Mouse (Mus musculus): ENCODE data around the gene Nolc1. TPM values are rescaled to one million over a fixed set of nuclear protein-coding genes. Genes with fewer than 3 reads are reported as not detected.

Gene Nolc1
- polyA plus RNA-seq, 1 experiment from 2014 or later, result 133 TPM

GRCm38 (mm10) chr19:46091641-46092040 is 16.0 kb downstream of the Nolc1 start:
- no peaks in the 10 kb centered on the region for H3K4me1 ChIP-seq (replicated peaks; ENCODE audit: control insufficient read depth, insufficient read depth, low read length)
- no peaks in the 10 kb centered on the region for H3K9me3 ChIP-seq (ENCODE audit: control insufficient read depth, low read length)
- DNase-seq (ENCODE audit: low spot score), result no peak
- no peak overlapping the region for H3K9ac ChIP-seq (ENCODE audit: low read length)
- 95% methylated on average over 4 of the region's 4 CpGs for WGBS
- H3K4me2 ChIP-seq (ENCODE audit: low read depth, low read length, severe bottlenecking), result no peak overlapping the region
- no peaks in the 10 kb centered on the region for H3K36me3 ChIP-seq (ENCODE audit: control insufficient read depth, insufficient read depth, low read length)
- H3K27me3 ChIP-seq (ENCODE audit: control insufficient read depth, insufficient read depth, low read length), result no peaks in the 10 kb centered on the region
- H3K4me3 ChIP-seq (ENCODE audit: low read depth, low read length), result no peak overlapping the region
- no peak for ATAC-seq (replicated peaks; ENCODE audit: low FRiP score)
- no peak overlapping the region for H3K27ac ChIP-seq (ENCODE audit: low read depth, low read length)

- Histone ChIP-seq H3K4me3 (ENCODE audit: low read depth, low read length) (no peak overlapping the region), H3K4me1 (replicated peaks; ENCODE audit: control insufficient read depth, insufficient read depth, low read length) (no peaks in the 10 kb centered on the region), H3K36me3 (ENCODE audit: control insufficient read depth, insufficient read depth, low read length) (no peaks in the 10 kb centered on the region), H3K27me3 (ENCODE audit: control insufficient read depth, insufficient read depth, low read length) (no peaks in the 10 kb centered on the region), H3K4me2 (ENCODE audit: low read depth, low read length, severe bottlenecking) (no peak overlapping the region), H3K9me3 (ENCODE audit: control insufficient read depth, low read length) (no peaks in the 10 kb centered on the region), H3K27ac (ENCODE audit: low read depth, low read length) (no peak overlapping the region), H3K9ac (ENCODE audit: low read length) (no peak overlapping the region)
- DNase-seq (ENCODE audit: low spot score) (no peak), ATAC-seq (replicated peaks; ENCODE audit: low FRiP score) (no peak)
- 86% methylated on average over 2 of the region's 2 CpGs for WGBS
These were observed 18.5 kb downstream of the Nolc1 start for GRCm38 (mm10) chr19:46094144-46094543.

- no peak overlapping the region for H3K27ac ChIP-seq (ENCODE audit: low read depth, low read length)
- ATAC-seq (replicated peaks; ENCODE audit: low FRiP score) (no peak), DNase-seq (ENCODE audit: low spot score) (no peak)
- H3K9ac ChIP-seq (ENCODE audit: low read length), result no peak overlapping the region
- H3K4me2 ChIP-seq (ENCODE audit: low read depth, low read length, severe bottlenecking), result no peak overlapping the region
- H3K27me3 ChIP-seq (ENCODE audit: control insufficient read depth, insufficient read depth, low read length), result no peaks in the 10 kb centered on the region
- 93% methylated on average over 3 of the region's 4 CpGs for WGBS
- H3K4me1 ChIP-seq (replicated peaks; ENCODE audit: control insufficient read depth, insufficient read depth, low read length), result no peaks in the 10 kb centered on the region
- H3K9me3 ChIP-seq (ENCODE audit: control insufficient read depth, low read length), result no peaks in the 10 kb centered on the region
- H3K36me3 ChIP-seq (ENCODE audit: control insufficient read depth, insufficient read depth, low read length), result no peaks in the 10 kb centered on the region
- no peak overlapping the region for H3K4me3 ChIP-seq (ENCODE audit: low read depth, low read length)
These were observed 19.6 kb downstream of the Nolc1 start for GRCm38 (mm10) chr19:46095291-46095690.

GRCm38 (mm10) chr19:46096396-46096795 is 20.7 kb downstream of the Nolc1 start:
- H3K9ac ChIP-seq (ENCODE audit: low read length), result no peak overlapping the region
- ATAC-seq (replicated peaks; ENCODE audit: low FRiP score) (no peak), DNase-seq (ENCODE audit: low spot score) (no peak)
- no peak overlapping the region for H3K27ac ChIP-seq (ENCODE audit: low read depth, low read length)
- H3K36me3 ChIP-seq (ENCODE audit: control insufficient read depth, insufficient read depth, low read length), result no peaks in the 10 kb centered on the region
- no peaks in the 10 kb centered on the region for H3K27me3 ChIP-seq (ENCODE audit: control insufficient read depth, insufficient read depth, low read length)
- no peaks in the 10 kb centered on the region for H3K4me1 ChIP-seq (replicated peaks; ENCODE audit: control insufficient read depth, insufficient read depth, low read length)
- WGBS, result 92% methylated on average over 5 of the region's 5 CpGs
- no peak overlapping the region for H3K4me3 ChIP-seq (ENCODE audit: low read depth, low read length)
- no peaks in the 10 kb centered on the region for H3K9me3 ChIP-seq (ENCODE audit: control insufficient read depth, low read length)
- H3K4me2 ChIP-seq (ENCODE audit: low read depth, low read length, severe bottlenecking), result no peak overlapping the region

GRCm38 (mm10) chr19:46099561-46099960 is 23.9 kb downstream of the Nolc1 start:
- ATAC-seq (replicated peaks; ENCODE audit: low FRiP score) (no peak), DNase-seq (ENCODE audit: low spot score) (no peak)
- H3K9ac ChIP-seq (ENCODE audit: low read length), result no peak overlapping the region
- H3K9me3 ChIP-seq (ENCODE audit: control insufficient read depth, low read length), result no peaks in the 10 kb centered on the region
- WGBS, result 91% methylated on average over 3 of the region's 3 CpGs
- no peak overlapping the region for H3K4me3 ChIP-seq (ENCODE audit: low read depth, low read length)
- no peaks in the 10 kb centered on the region for H3K4me1 ChIP-seq (replicated peaks; ENCODE audit: control insufficient read depth, insufficient read depth, low read length)
- H3K27me3 ChIP-seq (ENCODE audit: control insufficient read depth, insufficient read depth, low read length), result no peaks in the 10 kb centered on the region
- H3K36me3 ChIP-seq (ENCODE audit: control insufficient read depth, insufficient read depth, low read length), result no peaks in the 10 kb centered on the region
- H3K4me2 ChIP-seq (ENCODE audit: low read depth, low read length, severe bottlenecking), result no peak overlapping the region
- H3K27ac ChIP-seq (ENCODE audit: low read depth, low read length), result no peak overlapping the region

- Histone ChIP-seq H3K4me3 (ENCODE audit: low read depth, low read length) (no peak overlapping the region), H3K4me1 (replicated peaks; ENCODE audit: control insufficient read depth, insufficient read depth, low read length) (no peaks in the 10 kb centered on the region), H3K27ac (ENCODE audit: low read depth, low read length) (no peak overlapping the region), H3K9me3 (ENCODE audit: control insufficient read depth, low read length) (no peaks in the 10 kb centered on the region), H3K4me2 (ENCODE audit: low read depth, low read length, severe bottlenecking) (no peak overlapping the region), H3K27me3 (ENCODE audit: control insufficient read depth, insufficient read depth, low read length) (no peaks in the 10 kb centered on the region), H3K9ac (ENCODE audit: low read length) (no peak overlapping the region), H3K36me3 (ENCODE audit: control insufficient read depth, insufficient read depth, low read length) (no peaks in the 10 kb centered on the region)
- DNase-seq (ENCODE audit: low spot score), result no peak
- no peak for ATAC-seq (replicated peaks; ENCODE audit: low FRiP score)
- WGBS, result 92% methylated on average over 6 of the region's 6 CpGs
These were observed 27.9 kb downstream of the Nolc1 start for GRCm38 (mm10) chr19:46103437-46104186.

GRCm38 (mm10) chr19:46104187-46104557 is 28.5 kb downstream of the Nolc1 start:
- 76% methylated on average over 2 of the region's 2 CpGs for WGBS
- ATAC-seq (replicated peaks; ENCODE audit: low FRiP score), result no peak
- H3K4me3 ChIP-seq (ENCODE audit: low read depth, low read length), result no peak overlapping the region

GRCm38 (mm10) chr19:46110214-46110613 is 34.6 kb downstream of the Nolc1 start:
- ATAC-seq (replicated peaks; ENCODE audit: low FRiP score) (no peak), DNase-seq (ENCODE audit: low spot score) (no peak)
- Histone ChIP-seq H3K9me3 (ENCODE audit: control insufficient read depth, low read length) (no peaks in the 10 kb centered on the region), H3K27me3 (ENCODE audit: control insufficient read depth, insufficient read depth, low read length) (no peaks in the 10 kb centered on the region), H3K4me2 (ENCODE audit: low read depth, low read length, severe bottlenecking) (no peak overlapping the region), H3K36me3 (ENCODE audit: control insufficient read depth, insufficient read depth, low read length) (no peaks in the 10 kb centered on the region), H3K4me1 (replicated peaks; ENCODE audit: control insufficient read depth, insufficient read depth, low read length) (no peaks in the 10 kb centered on the region), H3K27ac (ENCODE audit: low read depth, low read length) (no peak overlapping the region), H3K4me3 (ENCODE audit: low read depth, low read length) (no peak overlapping the region), H3K9ac (ENCODE audit: low read length) (no peak overlapping the region)
- 65% methylated on average over 2 of the region's 2 CpGs for WGBS

More at GRCm38 (mm10) chr19:46104187-46104557, 28.5 kb downstream of the Nolc1 start:
- DNase-seq (ENCODE audit: low spot score), result no peak
- Histone ChIP-seq H3K27ac (ENCODE audit: low read depth, low read length) (no peak overlapping the region), H3K9ac (ENCODE audit: low read length) (no peak overlapping the region), H3K36me3 (ENCODE audit: control insufficient read depth, insufficient read depth, low read length) (no peaks in the 10 kb centered on the region), H3K4me1 (replicated peaks; ENCODE audit: control insufficient read depth, insufficient read depth, low read length) (no peaks in the 10 kb centered on the region), H3K9me3 (ENCODE audit: control insufficient read depth, low read length) (no peaks in the 10 kb centered on the region), H3K27me3 (ENCODE audit: control insufficient read depth, insufficient read depth, low read length) (no peaks in the 10 kb centered on the region), H3K4me2 (ENCODE audit: low read depth, low read length, severe bottlenecking) (no peak overlapping the region)

GRCm38 (mm10) chr19:46110781-46111180 is 35.1 kb downstream of the Nolc1 start:
- Histone ChIP-seq H3K27ac (ENCODE audit: low read depth, low read length) (no peak overlapping the region), H3K36me3 (ENCODE audit: control insufficient read depth, insufficient read depth, low read length) (no peaks in the 10 kb centered on the region), H3K4me3 (ENCODE audit: low read depth, low read length) (no peak overlapping the region), H3K9me3 (ENCODE audit: control insufficient read depth, low read length) (no peaks in the 10 kb centered on the region), H3K4me2 (ENCODE audit: low read depth, low read length, severe bottlenecking) (no peak overlapping the region), H3K9ac (ENCODE audit: low read length) (no peak overlapping the region), H3K4me1 (replicated peaks; ENCODE audit: control insufficient read depth, insufficient read depth, low read length) (no peaks in the 10 kb centered on the region), H3K27me3 (ENCODE audit: control insufficient read depth, insufficient read depth, low read length) (no peaks in the 10 kb centered on the region)
- ATAC-seq (replicated peaks; ENCODE audit: low FRiP score), result no peak
- WGBS, result 91% methylated on average over 5 of the region's 5 CpGs
- DNase-seq (ENCODE audit: low spot score), result no peak
